ENCODE assay signal across 12 mouse cellular contexts in genomic region chr2:129874084-129874483, GRCm38 (mm10).
DNase-seq lines count a peak whose midpoint lies in the region; ATAC-seq and TF ChIP-seq lines count a peak whose summit lies in the region.
"Had no signal": no experiment of that assay in that cellular context is flagged by ENCODE, and none has a peak within 500 bp of the region (broad histone marks: within the 10 kb centered on the region; RNA-seq: fewer than 3 reads in every experiment).

No protein-coding gene starts in this region.

- DNase-seq in left cerebral cortex, postnatal 4 days, result peak; percentile 25
- DNase-seq in left cerebral cortex, adult 18-20 months (ENCODE audit: low spot score in 2 of 2), result no peak
- peak; percentile 60 for DNase-seq in cerebellum, adult 11-12 months
- DNase-seq in cerebellum, adult 9-10 months, result peak; percentile 59
- DNase-seq in forebrain, postnatal 0 days, result peak; percentile 34
- DNase-seq in frontal cortex, postnatal 14 days (ENCODE audit: low spot score in 2 of 2), result no peak

- no peaks in the 10 kb centered on the region for H3K27me3 ChIP-seq in forebrain, postnatal 0 days (ENCODE audit: insufficient read depth, low read length)
- H3K27me3 ChIP-seq in liver, embryonic 12.5 days (replicated peaks), result no peaks in the 10 kb centered on the region
- H3K27me3 ChIP-seq: hindbrain, embryonic 12.5 days; limb, embryonic 13.5 days had no signal

- no peak for TF ChIP-seq CTCF in forebrain, postnatal 0 days (IDR thresholded peaks at IDR 0.05; ENCODE audit: low read depth)

- WGBS in forebrain, postnatal 0 days, result 23% methylated on average over 9 of the region's 9 CpGs
- WGBS in liver, embryonic 12.5 days (ENCODE audit: insufficient replicate concordance), result 54% methylated on average over 9 of the region's 9 CpGs

- H3K4me2 ChIP-seq in forebrain, postnatal 0 days (ENCODE audit: low read depth), result no peak overlapping the region
- no peak overlapping the region for H3K4me2 ChIP-seq in liver, embryonic 12.5 days
- H3K4me2 ChIP-seq: heart, embryonic 11.5 days; hindbrain, embryonic 12.5 days; limb, embryonic 13.5 days; lung, embryonic 14.5 days had no signal

- intact Hi-C loops in left cerebral cortex, postnatal 4 days (cut with DNase I), result loop anchor here (5.0 to 10.0 kb wide), 2 partner anchors 197 to 369 kb away; no protein-coding TSS in a partner anchor

- H3K4me1 ChIP-seq in forebrain, postnatal 0 days (ENCODE audit: insufficient read depth), result no peaks in the 10 kb centered on the region
- no peaks in the 10 kb centered on the region for H3K4me1 ChIP-seq in liver, embryonic 12.5 days
- H3K4me1 ChIP-seq: hindbrain, embryonic 12.5 days; limb, embryonic 13.5 days; megakaryocyte, embryonic 14.5 days had no signal

- H3K9ac ChIP-seq in forebrain, postnatal 0 days, result no peak overlapping the region
- no peak overlapping the region for H3K9ac ChIP-seq in liver, embryonic 12.5 days
- H3K9ac ChIP-seq: hindbrain, embryonic 12.5 days; limb, embryonic 13.5 days; lung, embryonic 14.5 days had no signal

- H3K27ac ChIP-seq in forebrain, postnatal 0 days (ENCODE audit: low read depth, low read length), result no peak overlapping the region
- H3K27ac ChIP-seq in liver, embryonic 12.5 days, result no peak overlapping the region
- H3K27ac ChIP-seq: hindbrain, embryonic 12.5 days; limb, embryonic 13.5 days had no signal

- no peaks in the 10 kb centered on the region for H3K36me3 ChIP-seq in forebrain, postnatal 0 days (ENCODE audit: insufficient read depth)
- H3K36me3 ChIP-seq in liver, embryonic 12.5 days, result no peaks in the 10 kb centered on the region
- H3K36me3 ChIP-seq: hindbrain, embryonic 12.5 days; limb, embryonic 13.5 days had no signal

- H3K4me3 ChIP-seq in forebrain, postnatal 0 days (ENCODE audit: low read depth, low read length), result no peak overlapping the region
- no peak overlapping the region for H3K4me3 ChIP-seq in liver, embryonic 12.5 days
- H3K4me3 ChIP-seq: hindbrain, embryonic 12.5 days; limb, embryonic 13.5 days; megakaryocyte, embryonic 14.5 days had no signal

- peak; percentile 15; the same call in 1 of the 2 replicates for ATAC-seq in forebrain, postnatal 0 days
- no peak for ATAC-seq in liver, embryonic 12.5 days

- H3K9me3 ChIP-seq in forebrain, postnatal 0 days (ENCODE audit: low read length), result no peaks in the 10 kb centered on the region
- H3K9me3 ChIP-seq in liver, embryonic 12.5 days (replicated peaks), result no peaks in the 10 kb centered on the region
- H3K9me3 ChIP-seq: hindbrain, embryonic 12.5 days; limb, embryonic 13.5 days had no signal

Comparison
In these comparisons a context has a peak if more than half of its experiments do, and no peak if none do; other contexts are left out.
1. DNase-seq: peak in left cerebral cortex, postnatal 4 days (single experiment), cerebellum, adult 11-12 months (single experiment), cerebellum, adult 9-10 months (single experiment) and forebrain, postnatal 0 days (single experiment); none in left cerebral cortex, adult 18-20 months (0 of 2) and frontal cortex, postnatal 14 days (0 of 2).